Mouse (Mus musculus): ENCODE data around the gene Stk38l. TPM values are rescaled to one million over a fixed set of nuclear protein-coding genes. Genes with fewer than 3 reads are reported as not detected.

Stk38l gene
- polyA plus RNA-seq (2014; fragmentation: Illumina TruSeq; extraction: RNeasy Lipid Tissue Mini Kit (QIAGEN cat#74804); ENCODE audit: low read depth, low replicate concordance) = 96.8 TPM

GRCm38 (mm10) chr6:146724581-146725383 is at the start of gene Stk38l:
Gene Stk38l (plus strand): TSS chr6:146724995.

GRCm38 (mm10) chr6:146795924-146796545 is 71.2 kb downstream of the Stk38l start, which contains the start of gene Arntl2:
Gene Arntl2 (plus strand): TSS chr6:146796055.

Other genes starting within 250 kb of the Stk38l start
- gene Itpr2, start 222.8 kb upstream of the Stk38l start, polyA plus RNA-seq (2014; fragmentation: Illumina TruSeq; extraction: RNeasy Lipid Tissue Mini Kit (QIAGEN cat#74804); ENCODE audit: low read depth, low replicate concordance) = 9.1 TPM
- gene Fgfr1op2, start 147.8 kb upstream of the Stk38l start, polyA plus RNA-seq (2014; fragmentation: Illumina TruSeq; extraction: RNeasy Lipid Tissue Mini Kit (QIAGEN cat#74804); ENCODE audit: low read depth, low replicate concordance) = 260 TPM
- 100 TPM for gene Ints13, start 147.2 kb upstream of the Stk38l start, polyA plus RNA-seq (2014; fragmentation: Illumina TruSeq; extraction: RNeasy Lipid Tissue Mini Kit (QIAGEN cat#74804); ENCODE audit: low read depth, low replicate concordance)
- gene Med21, start 82.4 kb upstream of the Stk38l start, polyA plus RNA-seq (2014; fragmentation: Illumina TruSeq; extraction: RNeasy Lipid Tissue Mini Kit (QIAGEN cat#74804); ENCODE audit: low read depth, low replicate concordance) = 207 TPM
- 44.1 TPM for gene Tm7sf3, start 82.2 kb upstream of the Stk38l start, polyA plus RNA-seq (2014; fragmentation: Illumina TruSeq; extraction: RNeasy Lipid Tissue Mini Kit (QIAGEN cat#74804); ENCODE audit: low read depth, low replicate concordance)
- gene Arntl2, start 71.1 kb downstream of the Stk38l start, polyA plus RNA-seq (2014; fragmentation: Illumina TruSeq; extraction: RNeasy Lipid Tissue Mini Kit (QIAGEN cat#74804); ENCODE audit: low read depth, low replicate concordance) = 4.5 TPM
- not detected for gene Smco2, start 125.1 kb downstream of the Stk38l start, polyA plus RNA-seq (2014; fragmentation: Illumina TruSeq; extraction: RNeasy Lipid Tissue Mini Kit (QIAGEN cat#74804); ENCODE audit: low read depth, low replicate concordance)
- gene Ppfibp1, start 163.5 kb downstream of the Stk38l start, polyA plus RNA-seq (2014; fragmentation: Illumina TruSeq; extraction: RNeasy Lipid Tissue Mini Kit (QIAGEN cat#74804); ENCODE audit: low read depth, low replicate concordance) = 46.1 TPM
- not detected for gene 1700034J05Rik, start 229.4 kb downstream of the Stk38l start, polyA plus RNA-seq (2014; fragmentation: Illumina TruSeq; extraction: RNeasy Lipid Tissue Mini Kit (QIAGEN cat#74804); ENCODE audit: low read depth, low replicate concordance)